Mouse (Mus musculus) spleen, adult 2 months (tissue): ENCODE data around the gene Ccser2.

Experiments used
- CTCF ChIP-seq: fragments of 200-500 bp; IDR thresholded peaks from 2 replicates; pipeline ENCODE4 v1.5.1; 2011; ENCODE audit warnings: mild to moderate bottlenecking, inconsistent platforms; ENCODE audit not compliant: insufficient read depth, insufficient read length, insufficient replicate concordance; ENCODE audit errors: extremely low read depth
- POLR2A ChIP-seq: fragments of 200-500 bp; IDR thresholded peaks from 2 replicates; pipeline ENCODE4 v1.6.1; 2011; ENCODE audit warnings: low read depth, low read length, inconsistent platforms

DNA sequence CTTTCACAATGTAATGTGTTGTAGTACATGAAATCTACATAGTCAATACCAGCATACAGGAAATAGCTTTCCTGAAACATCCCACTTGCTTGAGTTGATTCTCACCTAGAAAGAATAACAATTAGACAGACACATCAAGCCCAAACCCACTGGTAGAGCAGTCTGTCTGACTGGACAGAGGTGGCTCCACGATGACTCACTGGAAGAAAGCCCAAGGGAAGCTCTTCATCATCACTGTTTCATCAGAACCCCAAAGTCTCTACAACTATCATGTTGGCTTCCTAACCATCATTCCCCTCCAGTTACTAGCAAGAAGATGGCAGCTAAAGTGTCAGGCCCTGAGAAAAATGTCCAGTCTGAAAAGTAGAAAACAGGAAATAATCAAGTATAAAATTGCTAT is 83.5 kb downstream of the Ccser2 start:
- no peak for TF ChIP-seq CTCF
- no peak for TF ChIP-seq POLR2A
